Mouse (Mus musculus): ENCODE measurements around the gene Klhdc8a.
"Not testable (repeated sequence)": the region's sequence is repeated elsewhere in the genome, so short reads cannot be mapped to it uniquely, and the experiment has no call there.

Klhdc8a gene

DNA sequence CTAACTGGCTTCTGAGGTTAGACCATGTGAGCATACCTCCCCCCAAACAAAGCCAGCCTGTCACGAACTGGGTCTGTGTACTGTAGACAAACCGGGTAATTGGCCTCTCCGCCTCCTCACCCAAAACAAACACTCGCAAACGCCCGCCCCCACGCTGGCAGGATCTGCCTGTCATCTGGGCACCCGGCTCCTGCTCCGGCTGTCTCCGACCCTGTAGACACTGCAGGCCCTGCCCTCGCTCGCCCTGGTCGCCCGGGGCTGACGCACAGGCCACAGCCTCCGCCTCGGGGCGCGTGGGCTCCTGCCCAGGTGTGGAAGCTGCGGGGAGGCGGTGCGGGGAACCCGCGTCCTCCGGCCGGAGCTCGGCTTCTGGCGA lies at the start of gene Klhdc8a:
TSS of gene Klhdc8a (plus strand) at position 202 of the 376 bp plus-strand sequence.
- no peak for DNase-seq (ENCODE audit: low read depth, low spot score)

DNA sequence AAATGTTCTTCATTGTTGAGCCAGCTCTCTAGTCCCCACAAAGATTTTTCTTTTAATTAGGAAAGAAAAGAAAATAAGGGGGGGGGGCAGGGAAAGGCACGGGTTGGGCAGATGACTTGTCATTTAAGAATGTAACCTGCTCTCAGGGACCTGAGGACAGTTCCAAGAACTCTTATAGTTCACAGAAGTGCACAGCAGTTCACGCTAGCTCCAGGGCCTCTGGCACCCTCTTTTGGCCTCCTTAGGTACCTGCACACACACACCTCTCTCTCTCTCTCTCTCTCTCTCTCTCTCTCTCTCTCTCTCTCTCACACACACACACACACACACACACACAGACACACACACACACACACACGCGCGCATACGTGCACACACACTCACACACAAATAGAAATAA lies 44.0 kb upstream of the Klhdc8a start:
- DNase-seq (ENCODE audit: low read depth, low spot score) = no peak

DNA sequence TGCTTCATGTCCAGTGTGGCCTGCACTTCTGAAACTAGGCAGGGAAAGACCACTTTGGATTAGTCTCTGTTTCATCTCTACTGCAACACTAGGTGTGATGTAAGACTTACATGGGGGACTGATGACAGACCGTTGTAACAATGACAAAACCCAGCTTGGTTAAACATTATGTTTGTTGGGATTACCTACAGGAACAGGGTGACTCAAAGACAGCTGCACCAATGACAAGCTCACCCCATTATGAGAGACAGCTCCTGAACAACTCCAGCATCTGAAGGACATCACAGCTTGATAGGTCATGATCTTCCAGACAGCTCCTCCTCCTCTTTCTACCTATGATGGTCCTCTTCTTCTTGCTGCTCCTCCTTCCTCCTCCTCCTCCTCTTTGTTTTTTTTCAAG lies 38.1 kb upstream of the Klhdc8a start:
- DNase-seq (ENCODE audit: low read depth, low spot score) = no peak

DNA sequence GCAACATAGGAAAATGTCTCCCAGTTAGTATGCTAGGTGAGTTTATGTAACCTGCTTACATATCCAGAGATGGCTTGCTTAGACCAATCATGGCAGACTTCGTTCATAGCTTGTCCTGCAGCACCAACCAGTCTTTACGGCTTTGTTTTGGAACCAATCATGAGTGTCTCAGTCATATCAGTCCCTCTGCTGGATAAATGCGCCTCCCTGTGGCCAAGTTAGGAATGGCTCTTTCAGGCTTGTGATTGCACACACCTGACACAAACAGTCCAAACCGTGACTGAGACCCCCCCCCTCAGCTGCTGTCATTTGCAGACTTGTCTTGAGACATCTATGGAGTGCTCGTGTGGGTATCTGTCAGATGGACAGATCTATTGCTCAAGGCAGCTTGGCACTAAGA lies 37.4 kb upstream of the Klhdc8a start:
- DNase-seq (ENCODE audit: low read depth, low spot score) = no peak

DNA sequence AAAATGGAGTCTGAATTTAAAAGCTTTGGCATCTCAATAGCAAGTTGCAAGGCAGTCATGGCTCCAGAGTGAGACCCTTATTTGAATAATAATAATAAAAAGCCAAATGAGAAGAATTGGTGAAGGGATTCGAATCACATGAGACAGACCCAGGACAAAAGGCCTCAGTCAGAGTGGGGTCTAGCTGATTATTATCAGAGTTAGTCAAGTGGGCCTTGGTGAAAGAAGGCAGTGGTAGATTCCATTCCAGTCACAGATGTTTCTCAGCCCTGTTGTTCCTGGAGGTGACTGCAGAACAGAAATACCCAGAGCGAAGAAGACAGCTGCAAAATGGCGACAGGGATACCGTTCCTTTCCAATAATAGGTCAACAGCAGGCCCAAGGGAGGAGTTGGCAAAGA lies 34.8 kb upstream of the Klhdc8a start:
- no peak for DNase-seq (ENCODE audit: low read depth, low spot score)

DNA sequence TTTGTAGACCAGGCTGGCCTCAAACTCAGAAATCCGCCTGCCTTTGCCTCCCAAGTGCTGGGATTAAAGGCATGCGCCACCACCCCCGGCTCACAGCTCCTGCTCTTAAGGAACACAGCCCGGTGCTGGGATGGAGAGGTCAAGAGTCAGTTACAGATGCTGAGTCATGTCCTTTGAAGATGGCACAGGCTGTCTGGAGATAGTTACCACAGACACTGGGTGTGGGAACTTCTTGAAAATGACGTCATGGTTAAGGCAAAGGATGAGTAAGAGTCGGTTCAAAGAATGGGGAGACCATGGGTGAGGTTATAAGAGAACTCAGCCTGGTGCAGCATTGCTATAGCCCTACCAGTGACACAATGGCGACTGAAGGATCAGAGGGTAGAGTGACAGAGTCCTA lies 33.8 kb upstream of the Klhdc8a start:
- DNase-seq (ENCODE audit: low read depth, low spot score) = no peak

DNA sequence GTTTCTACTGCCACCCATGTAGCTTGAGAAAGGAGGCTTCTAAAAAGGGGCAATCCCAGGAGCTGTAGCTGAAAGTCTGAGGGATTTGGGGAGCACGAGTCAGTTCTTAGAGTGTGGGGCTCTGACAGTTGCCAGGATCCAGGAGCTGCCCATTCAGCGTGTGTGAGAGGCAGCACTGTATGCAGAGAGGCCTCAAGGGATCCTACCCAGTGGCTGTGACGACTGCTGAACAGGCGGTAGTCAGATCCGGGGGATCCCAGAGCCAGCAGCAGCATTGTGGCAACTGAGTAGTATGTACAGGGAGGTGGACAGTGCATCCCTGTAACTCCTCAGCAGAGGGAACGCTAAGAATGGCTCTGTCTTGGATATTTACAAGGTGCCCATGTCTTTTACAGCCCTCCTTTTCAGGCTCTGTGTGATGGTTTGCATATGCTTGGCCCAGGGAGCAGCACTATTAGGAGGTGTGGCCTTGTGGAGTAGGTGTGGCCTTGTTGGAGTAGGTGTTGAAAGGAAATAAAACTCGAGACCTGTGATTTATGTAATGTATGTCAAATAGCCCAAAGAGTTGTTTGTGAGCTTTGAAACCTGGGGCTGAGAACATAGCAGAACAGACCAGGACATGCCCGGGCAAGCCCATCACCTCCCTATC lies 33.1 kb upstream of the Klhdc8a start:
- DNase-seq (ENCODE audit: low read depth, low spot score) = peak; percentile 50

DNA sequence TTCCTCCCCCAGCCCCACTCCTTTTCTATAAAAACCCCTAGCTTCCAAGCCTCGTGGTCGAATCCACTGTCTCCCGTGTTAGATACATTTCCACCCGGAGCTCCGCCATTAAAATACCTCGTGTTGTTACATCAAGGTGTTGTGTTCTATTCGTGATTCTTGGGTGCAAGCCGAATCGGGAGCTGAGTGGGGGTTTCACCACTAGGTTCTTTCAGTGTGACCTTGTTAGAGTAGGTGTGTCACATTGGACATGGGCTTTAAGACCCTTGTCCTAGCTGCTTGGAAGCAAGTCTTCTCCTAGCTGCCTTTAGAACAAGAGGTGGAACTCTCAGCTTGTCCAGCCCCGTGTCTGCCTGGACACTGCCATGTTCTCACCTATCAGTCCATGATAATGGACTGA lies 32.5 kb upstream of the Klhdc8a start:
- no peak for DNase-seq (ENCODE audit: low read depth, low spot score)

DNA sequence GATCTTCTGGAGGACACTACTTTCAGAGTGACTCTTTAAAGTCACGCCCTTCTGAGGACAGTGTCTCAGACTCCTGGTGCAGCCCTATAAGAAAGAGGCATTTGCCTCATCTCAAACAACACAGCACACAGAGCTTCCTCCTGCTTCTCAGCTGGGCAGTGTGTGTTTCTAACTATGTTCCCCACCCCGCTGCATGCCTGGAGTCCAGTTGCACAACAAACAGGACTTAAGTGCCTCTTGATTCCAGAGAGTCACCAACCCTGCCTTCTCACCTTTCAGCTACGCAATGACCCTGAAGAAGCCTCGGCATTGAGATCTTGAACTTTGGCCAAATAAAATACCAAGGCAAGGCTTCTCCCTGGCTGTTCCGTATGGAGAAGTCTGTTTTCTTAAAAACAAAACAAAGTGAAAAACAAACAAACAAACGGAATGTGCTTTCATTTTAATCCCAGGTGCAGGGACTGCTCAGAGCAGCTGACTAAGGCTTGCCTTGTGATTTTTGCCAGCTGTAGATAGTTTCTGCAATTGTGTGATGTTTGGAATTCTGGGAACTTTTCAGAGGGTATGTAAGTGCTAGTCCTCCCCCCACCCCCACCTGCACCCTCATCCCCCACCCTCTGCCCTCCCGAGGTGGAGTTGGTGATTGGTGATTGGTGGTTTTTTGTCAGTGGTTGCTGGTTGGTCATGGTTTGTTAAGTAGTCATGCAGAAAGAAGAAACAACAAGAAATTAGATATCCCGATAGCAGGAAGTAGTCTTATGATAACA lies 31.5 kb upstream of the Klhdc8a start:
- no peak for DNase-seq (ENCODE audit: low read depth, low spot score)

DNA sequence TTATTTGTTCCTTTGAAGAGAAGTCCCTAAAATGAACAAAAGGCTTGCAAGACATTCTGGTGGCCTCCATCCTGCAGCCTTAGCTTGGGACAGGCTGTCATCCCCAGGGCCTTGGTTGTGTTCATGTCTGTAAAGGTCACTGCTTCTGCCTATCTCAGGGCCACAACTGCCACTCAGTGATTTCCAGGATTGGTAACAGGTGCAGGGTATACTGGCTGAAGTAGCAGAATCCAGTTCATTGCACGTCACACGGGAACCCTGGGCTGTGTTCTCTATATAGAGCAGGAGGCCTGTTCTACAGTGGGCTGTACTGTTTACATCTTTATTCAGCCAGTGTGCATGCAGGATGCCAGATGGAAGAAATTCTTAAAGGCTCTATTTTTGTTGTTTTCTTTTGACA lies 30.5 kb upstream of the Klhdc8a start:
- no peak for DNase-seq (ENCODE audit: low read depth, low spot score)

DNA sequence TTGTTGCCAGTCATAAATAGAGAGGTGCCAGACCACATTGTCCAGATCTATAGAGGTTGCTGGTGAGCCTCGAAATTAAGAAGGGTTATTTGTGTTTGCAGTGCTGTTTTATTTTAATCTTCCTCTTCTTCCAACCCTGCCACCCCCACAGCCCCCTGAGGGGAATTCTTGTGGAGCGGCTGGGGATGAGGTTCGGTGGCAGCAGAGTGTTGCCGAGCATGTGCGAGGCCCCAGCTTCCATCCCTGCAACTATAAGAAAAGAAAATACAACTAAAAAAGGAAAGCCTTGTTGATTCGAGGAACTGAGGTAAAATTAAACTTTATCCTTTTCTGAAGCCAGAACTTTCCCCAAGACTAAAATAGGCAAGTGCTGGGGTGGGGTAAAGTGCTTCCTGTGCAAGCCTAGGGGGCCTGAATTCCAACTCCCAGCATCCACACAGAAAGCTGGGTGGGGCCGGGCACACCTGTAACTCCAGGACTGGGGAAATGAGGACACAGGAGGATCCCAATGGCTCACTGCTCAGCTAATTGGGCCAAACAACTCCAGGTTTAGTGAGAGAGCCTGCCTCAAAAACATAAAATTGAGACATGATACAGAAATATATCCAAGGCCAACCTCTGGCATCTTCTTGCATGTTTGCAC lies 29.9 kb upstream of the Klhdc8a start:
- no peak for DNase-seq (ENCODE audit: low read depth, low spot score)

DNA sequence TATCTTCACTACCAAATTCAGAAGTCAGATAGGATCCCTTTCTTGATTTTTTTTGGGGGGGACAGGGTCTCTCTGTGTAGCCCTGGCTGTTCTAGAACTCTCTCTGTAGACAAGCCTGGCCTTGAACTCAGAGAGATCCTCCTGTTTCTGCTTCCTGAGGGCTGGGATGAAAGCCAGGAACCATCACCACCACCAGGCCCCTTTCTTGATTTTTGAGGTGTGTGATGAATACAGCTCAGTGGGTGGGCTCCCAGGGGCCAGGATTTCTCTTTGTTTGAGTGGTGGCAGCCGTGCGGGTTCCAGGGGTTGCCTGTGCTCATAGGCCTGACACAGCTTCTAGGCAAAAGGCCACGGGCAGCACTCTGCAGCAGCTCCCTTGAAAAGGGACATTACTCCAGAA lies 27.2 kb upstream of the Klhdc8a start:
- no peak for DNase-seq (ENCODE audit: low read depth, low spot score)

DNA sequence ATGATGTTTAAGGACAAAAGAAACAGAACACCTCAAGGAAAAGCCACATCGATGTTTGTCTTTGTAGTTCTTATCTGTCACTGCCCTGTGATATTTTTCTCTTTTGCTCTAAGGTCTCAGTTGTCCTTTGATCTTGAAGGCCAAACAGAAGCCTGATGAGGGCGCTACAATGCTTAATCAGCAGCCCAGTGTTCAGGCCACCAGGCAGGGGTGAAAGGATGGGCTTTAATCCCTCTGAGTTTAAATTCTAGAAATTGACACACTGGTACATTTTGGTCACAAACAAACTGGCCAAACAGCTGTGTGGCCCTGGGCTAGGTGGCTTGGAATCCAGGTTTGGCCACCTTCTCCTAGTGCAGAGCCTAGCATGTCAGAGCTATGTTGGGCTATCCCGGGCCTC lies 21.7 kb upstream of the Klhdc8a start:
- no peak for DNase-seq (ENCODE audit: low read depth, low spot score)

DNA sequence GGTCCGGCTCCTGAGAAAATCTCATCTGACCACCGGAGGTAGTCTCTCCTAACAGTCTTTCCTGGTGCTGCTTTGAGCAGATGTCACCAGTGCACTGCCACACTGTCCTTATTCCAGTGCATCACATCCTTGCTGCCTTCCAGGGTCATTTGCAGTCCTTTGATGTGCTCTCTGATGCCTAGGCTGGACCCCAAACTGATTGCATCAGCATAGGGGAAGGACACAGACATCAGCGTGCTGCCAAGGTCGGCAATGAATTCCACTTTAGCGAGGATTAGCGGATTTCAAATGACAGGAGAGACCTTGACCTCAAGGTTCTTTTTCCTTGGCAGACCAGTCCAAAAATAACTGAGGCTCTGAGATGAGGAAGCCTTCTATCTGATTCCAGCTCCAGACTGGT lies 21.3 kb upstream of the Klhdc8a start:
- no peak for DNase-seq (ENCODE audit: low read depth, low spot score)

DNA sequence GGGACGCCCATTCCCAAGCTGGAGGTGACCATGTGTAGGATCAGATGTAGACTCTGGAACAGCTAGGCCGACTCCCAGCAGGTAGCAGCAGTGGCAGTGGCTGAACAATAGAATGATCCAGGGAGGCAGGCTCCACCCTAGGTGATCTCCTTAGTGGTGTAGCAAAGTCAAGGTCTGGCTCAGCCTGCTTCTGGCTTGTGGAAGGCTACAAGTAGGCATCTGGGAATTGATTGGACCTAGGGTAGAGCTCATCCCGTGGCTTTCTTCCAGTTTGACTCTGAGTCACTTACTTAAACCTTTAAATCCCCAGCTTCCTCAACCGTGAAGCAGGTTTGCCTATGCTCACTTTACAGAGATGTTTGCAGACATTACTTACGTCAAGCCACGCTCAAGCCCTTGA lies 17.8 kb upstream of the Klhdc8a start:
- DNase-seq (ENCODE audit: low read depth, low spot score) = not testable (repeated sequence)

DNA sequence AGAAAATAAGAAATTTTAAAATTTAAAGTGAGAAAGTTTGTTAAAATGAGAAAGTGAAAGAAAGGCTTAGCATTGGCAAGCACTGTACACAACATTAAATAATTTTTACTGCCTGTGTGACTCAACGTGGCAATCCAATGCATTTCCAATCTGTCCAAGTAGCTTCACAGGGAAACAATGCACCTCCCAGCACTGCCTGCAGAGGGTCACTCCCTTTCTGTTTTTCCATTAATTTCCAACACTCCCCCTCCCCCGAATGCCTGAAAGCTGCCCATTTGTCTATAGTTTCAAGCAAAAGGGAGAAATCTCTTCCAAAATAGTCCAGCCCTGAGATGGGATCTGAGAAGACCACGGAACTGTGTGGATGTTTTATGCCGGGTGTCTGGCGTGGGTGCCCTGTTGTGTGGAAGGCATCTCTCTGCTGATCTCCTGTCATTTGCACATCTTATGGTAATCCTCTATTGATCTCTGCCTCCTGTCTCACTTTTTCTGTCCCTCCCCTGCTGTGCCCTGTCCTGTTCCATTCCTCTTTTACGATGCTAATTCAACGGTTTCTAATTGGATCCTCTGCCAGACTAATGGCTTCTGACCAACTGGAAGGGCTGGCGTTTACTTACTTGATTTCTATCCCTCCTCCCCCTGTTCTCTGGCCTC lies 16.8 kb upstream of the Klhdc8a start:
- DNase-seq (ENCODE audit: low read depth, low spot score) = no peak

DNA sequence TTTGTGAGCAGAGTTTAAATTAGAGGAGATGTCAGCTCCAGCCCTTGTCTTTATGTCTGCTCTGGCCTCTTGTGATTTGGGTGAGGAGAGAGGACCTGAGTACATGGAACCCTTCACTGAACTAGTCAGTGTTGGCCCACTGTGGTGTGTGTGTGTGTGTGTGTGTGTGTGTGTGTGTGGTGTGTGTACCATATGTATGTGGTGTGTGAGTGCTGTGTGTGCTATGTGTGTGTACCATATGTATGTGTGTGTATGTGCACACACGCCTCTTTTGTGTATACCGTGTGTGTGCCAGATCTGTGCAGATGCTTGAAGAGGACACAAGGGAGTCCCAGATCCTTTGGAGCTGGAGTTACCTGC lies 16.3 kb upstream of the Klhdc8a start:
- no peak for DNase-seq (ENCODE audit: low read depth, low spot score)

DNA sequence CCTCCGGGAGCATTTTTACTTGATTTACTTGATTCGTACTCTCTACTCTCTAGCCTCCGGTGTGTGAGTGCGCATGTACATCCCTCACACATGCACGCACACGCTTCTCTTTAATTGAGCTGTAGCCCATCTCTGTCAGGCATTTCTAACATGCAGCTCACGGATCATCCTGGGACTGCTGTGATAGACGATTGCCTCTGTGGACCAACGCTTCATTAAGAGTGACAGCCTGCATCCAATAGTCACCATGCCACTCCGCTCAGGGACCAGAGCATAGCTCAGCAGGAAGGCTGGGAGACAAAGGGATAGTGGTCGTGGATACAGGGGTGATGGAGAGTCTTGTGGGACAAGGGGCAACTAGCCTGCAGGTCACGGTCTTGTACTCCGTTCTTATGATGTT lies 15.4 kb upstream of the Klhdc8a start:
- DNase-seq (ENCODE audit: low read depth, low spot score) = no peak

DNA sequence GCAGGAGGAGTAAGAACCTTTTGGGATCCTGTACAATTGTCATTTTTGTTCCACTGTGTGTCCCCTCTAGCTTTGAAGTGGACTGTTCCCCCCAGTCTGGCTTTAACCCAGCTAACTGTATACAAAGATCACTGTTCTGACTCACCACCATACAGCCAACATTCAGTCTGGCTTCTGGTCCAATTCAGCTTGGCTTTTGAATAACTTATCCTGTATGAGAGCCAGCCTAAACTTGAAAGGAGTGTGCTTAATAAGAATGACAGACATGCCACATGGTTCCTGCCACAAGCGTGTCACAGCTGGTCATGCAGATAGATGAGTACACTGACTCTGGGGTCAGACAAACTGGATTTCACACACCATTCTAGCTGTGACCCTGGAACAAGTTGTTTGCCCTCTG lies 11.7 kb upstream of the Klhdc8a start:
- no peak for DNase-seq (ENCODE audit: low read depth, low spot score)

DNA sequence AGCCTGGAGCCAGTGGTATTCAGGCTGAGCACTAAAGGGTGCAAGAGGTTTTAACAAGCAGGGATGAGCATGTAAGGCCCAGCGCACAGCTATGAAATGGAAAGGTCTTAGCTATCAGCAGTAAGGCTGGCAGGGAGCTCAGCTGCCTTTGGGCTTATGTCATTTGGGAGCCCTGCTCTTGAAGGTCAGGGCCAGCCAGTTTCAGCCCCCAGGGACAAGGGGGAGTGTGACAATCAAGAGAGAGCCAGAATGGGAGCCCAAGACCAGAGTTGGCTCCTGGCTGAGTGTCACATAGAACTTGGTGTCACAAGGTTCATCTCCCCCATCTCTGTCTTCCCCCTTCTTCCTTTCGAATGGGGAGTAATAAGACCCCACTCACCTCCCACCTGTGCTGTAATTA lies 11.0 kb upstream of the Klhdc8a start:
- no peak for DNase-seq (ENCODE audit: low read depth, low spot score)

DNA sequence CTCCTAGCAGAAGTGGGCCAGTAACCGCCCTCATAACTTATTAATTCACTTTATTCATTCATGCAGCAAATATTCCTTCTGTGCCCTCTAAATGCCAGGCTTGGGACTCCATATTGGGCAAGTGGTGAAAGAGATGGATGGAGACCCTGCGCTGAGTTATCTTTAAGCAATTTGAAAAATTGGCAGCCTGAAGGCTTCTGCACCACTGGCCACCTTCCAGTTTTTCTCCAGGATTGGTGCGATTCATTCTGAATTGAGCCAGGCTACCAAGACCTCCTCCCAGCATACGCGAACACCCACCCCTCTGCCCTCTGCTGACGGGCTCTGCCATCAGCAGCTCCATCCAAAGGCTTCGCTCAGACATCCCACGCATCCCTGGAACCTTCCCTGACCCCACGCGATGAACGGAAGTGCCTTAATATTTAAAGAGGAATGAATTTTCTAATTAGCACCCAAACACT lies 10.4 kb upstream of the Klhdc8a start:
- no peak for DNase-seq (ENCODE audit: low read depth, low spot score)

DNA sequence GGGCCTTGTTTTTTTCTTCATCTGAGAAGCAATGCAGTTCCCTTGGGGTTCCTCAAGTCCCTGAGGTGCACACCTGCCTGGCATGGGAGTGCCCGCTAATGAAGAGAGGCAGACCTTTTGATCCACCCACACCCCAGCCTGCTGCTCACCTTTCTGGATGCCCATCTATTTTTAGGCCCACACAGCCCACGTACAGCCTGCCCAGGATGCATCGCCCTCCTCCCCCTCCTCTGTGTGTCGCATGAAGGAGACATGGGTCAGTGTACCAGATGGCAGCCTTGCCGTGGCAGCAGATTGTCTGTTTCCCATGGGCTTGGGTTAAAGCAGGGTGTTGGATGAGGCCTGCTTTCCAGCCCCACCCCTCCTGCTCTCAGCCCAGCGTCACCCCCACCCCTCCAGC lies 8.5 kb upstream of the Klhdc8a start:
- no peak for DNase-seq (ENCODE audit: low read depth, low spot score)
